Mouse (Mus musculus) bone marrow, adult 2 months (tissue): ENCODE measurements around the gene Mpv17l2. TPM values are rescaled to one million over a fixed set of nuclear protein-coding genes. Genes with fewer than 3 reads are reported as not detected.
A peak's percentile ranks its signal among the peaks of the same experiment; 100 is the strongest.

Experiments
- H3K27ac ChIP-seq: fragments of 200-500 bp; 2 replicates; pipeline ENCODE4 v1.5.1; 2012; ENCODE audit warnings: low read depth, mild to moderate bottlenecking, control low read depth, inconsistent platforms, low read length; ENCODE audit not compliant: control insufficient read depth, poor library complexity, insufficient read depth
- H3K4me1 ChIP-seq: fragments of 200-500 bp; 2 replicates; pipeline ENCODE4 v1.6.1; 2011; ENCODE audit warnings: low read length; ENCODE audit not compliant: control insufficient read depth, insufficient read depth
- H3K4me3 ChIP-seq: fragments of 200-500 bp; replicated peaks from 2 replicates; pipeline ENCODE3; 2011; ENCODE audit warnings: mild to moderate bottlenecking, low read depth, low read length, control low read depth; ENCODE audit not compliant: control insufficient read depth
- CTCF ChIP-seq: fragments of 200-500 bp; IDR thresholded peaks from 2 replicates; pipeline ENCODE4 v1.5.1; 2011; ENCODE audit warnings: low read length, control low read depth; ENCODE audit not compliant: control insufficient read depth, insufficient read depth
- POLR2A ChIP-seq: fragments of 200-500 bp; IDR thresholded peaks from 2 replicates; pipeline ENCODE4 v1.6.1; 2011; ENCODE audit warnings: low read depth, mild to moderate bottlenecking, control low read depth, low read length, borderline replicate concordance; ENCODE audit not compliant: control insufficient read depth
- WGBS: fragments of 180-500 bp; shearing (Covaris S2); methylation state at CpG from one replicate; pipeline ENCODE4 v1.1.7; 2018; 5-methylcytosine and 5-hydroxymethylcytosine counted together
- polyA plus RNA-seq: library from polyadenylated mRNA; stranded (reverse); fragments of >200 nt; gene quantifications from 2 replicates; pipeline ENCODE4 v1.2.4, GENCODE M21; 2011; ENCODE audit warnings: low replicate concordance; ENCODE audit not compliant: missing spikeins, insufficient read depth, insufficient read length

Gene Mpv17l2
- polyA plus RNA-seq, 1 experiment: 15.1 TPM

DNA sequence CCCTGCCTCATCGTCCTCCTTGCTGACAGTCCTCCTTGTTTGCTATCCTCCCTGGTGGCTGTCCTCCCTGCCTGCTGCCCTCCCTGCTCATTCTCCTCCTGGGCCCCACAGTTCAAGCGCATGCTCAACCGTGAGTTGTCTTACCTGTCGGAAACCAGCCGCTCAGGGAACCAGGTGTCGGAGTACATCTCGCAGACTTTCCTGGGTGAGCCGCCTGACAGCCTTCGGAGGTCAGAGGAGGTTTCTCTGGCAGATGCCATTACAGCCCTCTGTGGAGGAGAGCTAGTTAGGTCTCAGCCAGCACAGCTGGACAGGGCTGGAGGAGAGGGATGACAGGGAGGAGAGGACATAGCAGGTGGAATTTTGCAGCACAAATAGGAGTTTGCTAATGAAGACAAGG, 14.1 kb downstream of the Mpv17l2 start:
- Histone ChIP-seq H3K4me1 (no peaks in the 10 kb centered on the region), H3K27ac (no peak overlapping the region), H3K4me3 (no peak overlapping the region)
- 89% methylated on average over 9 of the region's 9 CpGs for WGBS
- TF ChIP-seq CTCF: no peak
- no peak for TF ChIP-seq POLR2A

DNA sequence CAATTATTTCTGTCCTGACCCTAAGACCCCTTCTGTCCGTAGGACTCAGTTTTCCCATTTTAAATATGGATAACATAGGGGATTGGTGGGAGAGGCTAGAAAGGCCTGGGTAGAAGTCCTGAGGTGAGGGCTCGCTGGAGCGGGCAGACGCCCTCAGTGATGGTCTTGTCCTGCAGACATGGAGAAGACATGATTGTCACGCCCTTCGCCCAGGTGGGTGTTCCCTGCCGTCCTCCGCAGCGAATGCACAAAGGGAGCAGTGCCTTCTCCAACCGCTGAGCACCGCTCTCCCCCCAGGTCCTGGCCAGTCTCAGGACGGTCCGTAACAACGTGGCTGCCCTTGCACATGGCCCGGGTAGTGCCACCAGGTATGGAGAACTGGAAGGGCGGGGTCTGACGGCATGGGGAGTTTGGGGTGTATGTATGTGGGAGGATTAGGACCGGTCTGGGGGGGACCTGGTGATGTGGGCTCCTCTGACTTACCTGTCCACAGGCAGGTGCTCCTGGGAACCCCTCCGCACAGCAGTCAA, 15.0 kb downstream of the Mpv17l2 start:
- H3K27ac ChIP-seq: no peak overlapping the region
- TF ChIP-seq CTCF: no peak
- no peak for TF ChIP-seq POLR2A
- WGBS: 72% methylated on average over 19 of the region's 19 CpGs
- H3K4me1 ChIP-seq: no peaks in the 10 kb centered on the region
- no peak overlapping the region for H3K4me3 ChIP-seq

DNA sequence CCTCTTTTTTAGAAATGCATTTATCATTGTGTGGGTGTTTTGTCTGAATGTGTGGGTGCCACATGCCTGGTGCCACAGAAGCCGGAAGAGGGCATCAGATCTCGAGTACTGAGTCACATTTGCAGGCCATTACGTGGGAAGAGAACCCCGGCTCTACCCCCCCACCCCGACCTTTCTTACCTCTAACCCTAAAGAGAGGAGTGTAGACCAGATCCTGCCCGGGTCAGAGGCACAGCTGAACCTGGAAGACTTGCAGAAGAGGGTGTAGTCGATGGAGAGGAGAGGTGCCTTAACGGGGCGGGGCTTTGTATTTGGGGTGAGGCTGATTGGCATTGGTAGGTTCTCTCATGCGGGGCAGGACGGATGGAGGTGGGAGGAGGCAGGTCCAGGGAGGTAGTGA, 15.9 kb downstream of the Mpv17l2 start:
- no peak overlapping the region for H3K4me3 ChIP-seq
- WGBS: 38% methylated on average over 11 of the region's 11 CpGs
- TF ChIP-seq POLR2A (no peak), CTCF (no peak)
- H3K27ac ChIP-seq: no peak overlapping the region
- no peaks in the 10 kb centered on the region for H3K4me1 ChIP-seq

DNA sequence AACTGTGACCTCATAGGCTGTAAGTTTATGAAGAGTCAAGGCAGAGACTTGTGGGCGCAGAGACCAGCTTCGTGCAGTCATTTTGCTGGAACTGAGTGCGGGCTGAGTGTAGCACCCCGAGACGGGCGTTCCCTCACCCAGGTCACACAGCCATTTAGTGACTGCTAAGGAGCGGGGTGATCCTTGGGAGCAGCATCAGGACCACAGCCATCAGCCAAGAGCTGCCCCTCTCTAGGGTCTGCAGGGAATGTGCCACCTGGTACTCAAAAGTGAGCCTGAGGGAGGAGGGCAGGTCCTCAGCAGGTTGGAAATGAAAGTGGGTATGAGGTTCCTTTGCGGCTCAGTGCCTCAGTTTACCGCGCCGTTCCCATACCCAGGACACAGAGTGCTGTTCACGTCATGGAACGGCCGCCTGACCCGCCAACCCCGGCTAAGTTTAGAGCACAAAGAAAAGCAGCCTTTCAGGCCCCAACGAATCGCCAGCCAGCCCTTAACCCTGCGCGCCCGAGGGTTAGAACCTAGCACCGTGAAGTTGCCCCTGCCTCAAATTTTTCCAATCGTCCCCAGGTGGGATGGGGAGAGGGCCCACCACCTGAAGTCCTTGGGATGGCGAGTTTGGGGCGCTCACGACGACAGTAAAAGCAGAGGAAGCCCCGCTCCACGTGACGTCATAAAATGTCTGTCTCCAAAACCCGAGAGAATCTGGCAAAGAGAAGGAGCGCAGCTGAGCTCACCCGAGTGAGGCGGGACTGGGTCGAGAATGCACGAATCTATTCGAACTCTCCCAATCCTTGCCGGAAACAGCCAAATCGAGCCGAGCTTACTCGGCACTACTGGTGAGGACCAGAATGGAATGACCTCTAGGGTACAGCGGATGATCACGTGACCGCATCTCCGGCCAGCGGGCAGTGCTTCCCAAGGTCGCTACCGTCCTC, 16.8 kb downstream of the Mpv17l2 start:
- no peaks in the 10 kb centered on the region for H3K4me1 ChIP-seq
- no peak for TF ChIP-seq CTCF
- TF ChIP-seq POLR2A: no peak
- H3K4me3 ChIP-seq: peak overlapping the region; percentile 37
- no peak overlapping the region for H3K27ac ChIP-seq
- whole genome bisulfite sequencing: 3% methylated on average over 48 of the region's 48 CpGs

DNA sequence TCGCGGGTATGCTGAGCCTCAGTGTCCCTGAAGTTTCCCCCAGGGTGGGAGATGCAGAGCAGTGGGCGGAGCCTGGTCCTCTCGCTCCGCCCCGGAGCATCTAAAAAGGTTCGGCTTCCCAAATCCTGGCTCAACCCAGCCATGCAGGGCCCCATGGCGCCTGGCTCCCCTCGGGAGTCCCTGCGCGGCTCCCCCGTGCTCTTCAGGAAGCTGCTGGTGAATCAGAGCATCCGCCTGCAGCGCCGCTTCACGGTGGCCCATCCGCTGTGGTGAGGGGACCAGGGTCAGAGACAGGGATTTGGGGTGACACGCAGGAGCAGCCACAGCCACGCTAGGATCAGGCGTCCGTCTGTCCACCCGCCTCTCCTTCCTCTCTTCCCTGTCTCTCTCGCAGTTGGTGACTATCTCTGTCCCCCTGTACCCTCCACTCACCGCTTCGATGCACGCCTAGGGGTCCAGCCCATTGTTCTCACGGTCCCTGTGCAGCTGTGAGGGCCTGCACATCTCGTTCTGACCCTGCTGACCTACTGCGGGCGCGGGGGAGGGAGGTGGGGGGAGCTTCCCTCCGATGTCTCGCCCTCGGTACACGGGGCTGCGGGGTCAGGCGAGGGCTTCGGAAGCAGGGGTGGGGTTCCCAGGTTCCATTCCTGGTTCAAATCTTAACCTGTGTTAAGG, 17.6 kb downstream of the Mpv17l2 start:
- WGBS: 3% methylated on average over 38 of the region's 38 CpGs
- TF ChIP-seq POLR2A: no peak
- no peak for TF ChIP-seq CTCF
- no peak overlapping the region for H3K27ac ChIP-seq
- no peak overlapping the region for H3K4me3 ChIP-seq
- no peaks in the 10 kb centered on the region for H3K4me1 ChIP-seq

DNA sequence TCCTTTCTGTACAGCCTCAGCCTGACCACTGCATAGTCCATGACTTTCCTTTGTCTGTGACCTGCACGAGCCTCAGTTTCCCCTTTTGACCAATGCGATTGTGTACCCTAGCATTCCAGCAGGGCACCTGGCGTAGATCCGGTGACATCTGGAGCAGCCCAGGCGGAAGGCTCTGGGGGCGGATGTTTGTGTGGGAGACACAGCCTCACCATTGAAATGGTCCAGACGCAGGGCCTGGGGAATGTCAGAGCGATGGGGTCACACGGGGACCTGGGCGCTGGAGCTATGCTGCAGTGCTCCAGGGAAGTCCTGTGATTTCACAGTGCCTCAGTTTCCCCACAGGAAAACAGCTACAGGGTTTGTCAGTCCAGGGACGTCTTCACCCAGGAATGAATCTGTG, 18.6 kb downstream of the Mpv17l2 start:
- no peak overlapping the region for H3K27ac ChIP-seq
- H3K4me3 ChIP-seq: no peak overlapping the region
- no peaks in the 10 kb centered on the region for H3K4me1 ChIP-seq
- TF ChIP-seq CTCF (no peak), POLR2A (no peak)
- WGBS: 79% methylated on average over 11 of the region's 11 CpGs

DNA sequence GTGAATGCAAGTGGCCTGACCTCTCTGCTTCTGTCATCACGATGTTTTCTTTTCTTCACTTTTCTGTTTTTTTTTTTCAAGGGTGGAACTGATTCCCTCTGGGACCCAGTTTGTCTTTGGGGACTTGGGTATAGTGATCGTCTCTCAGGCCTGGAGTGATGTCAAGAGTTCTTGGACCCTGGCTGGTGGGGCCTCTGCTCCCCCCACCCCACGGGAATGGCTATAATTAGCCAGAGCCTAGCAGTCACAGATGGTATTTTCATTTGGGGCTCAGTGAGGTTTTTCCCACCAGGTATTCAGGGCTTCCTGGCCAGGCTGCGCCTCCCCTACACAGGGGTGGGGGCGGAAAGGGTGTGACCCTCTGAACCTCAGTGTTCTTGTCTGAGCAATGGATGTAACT, 19.1 kb downstream of the Mpv17l2 start:
- Histone ChIP-seq H3K4me3 (no peak overlapping the region), H3K4me1 (no peaks in the 10 kb centered on the region), H3K27ac (no peak overlapping the region)
- TF ChIP-seq POLR2A: no peak
- TF ChIP-seq CTCF: no peak
- WGBS: 59% methylated on average over 5 of the region's 5 CpGs

DNA sequence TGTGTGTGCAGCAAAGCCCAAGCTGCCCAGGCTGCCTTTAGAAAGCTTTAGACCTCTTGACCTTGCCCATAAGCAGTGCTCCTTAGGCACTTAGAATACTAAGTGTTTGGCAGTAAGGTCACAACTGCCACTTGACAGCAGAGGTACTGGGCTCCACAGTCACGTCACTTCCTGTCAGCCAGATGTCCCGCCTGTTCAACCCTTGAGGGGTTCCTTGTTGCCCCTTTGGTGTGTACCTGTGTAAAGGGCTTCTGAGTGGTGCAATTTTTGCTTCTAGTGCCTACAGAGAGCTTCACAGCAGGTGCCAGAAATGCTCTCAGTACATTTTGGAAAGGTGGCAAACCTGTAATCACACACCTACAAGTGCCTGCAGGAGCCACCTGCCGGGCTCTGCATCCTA, 22.5 kb downstream of the Mpv17l2 start:
- H3K27ac ChIP-seq: no peak overlapping the region
- 36% methylated on average over 3 of the region's 3 CpGs for WGBS
- H3K4me1 ChIP-seq: no peaks in the 10 kb centered on the region
- H3K4me3 ChIP-seq: no peak overlapping the region
- TF ChIP-seq POLR2A: no peak
- no peak for TF ChIP-seq CTCF
